Comparison of ENCODE assay signal across 35 mouse cellular contexts in the genomic region with DNA sequence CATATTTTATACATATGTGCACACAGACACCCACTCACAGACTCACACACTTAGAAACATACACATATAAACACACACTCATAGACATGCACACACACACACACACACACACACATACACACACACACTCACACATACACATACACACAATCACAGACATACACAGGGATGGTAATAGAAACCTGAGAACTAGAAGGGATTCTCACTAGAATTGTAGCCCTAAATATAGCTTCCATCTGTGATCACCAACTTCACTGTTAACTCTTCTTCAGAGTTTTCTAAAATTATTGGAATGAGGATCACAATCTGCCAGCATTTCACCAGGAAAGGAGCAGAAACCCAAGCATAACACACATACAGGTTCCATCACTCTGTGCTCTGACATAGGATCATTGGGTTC.
"Had no signal": no experiment of that assay in that cellular context is flagged by ENCODE, and none has a peak within 500 bp of the region (broad histone marks: within the 10 kb centered on the region; RNA-seq: fewer than 3 reads in every experiment).

No protein-coding gene starts in this region.

- H3K9me3 ChIP-seq: heart, embryonic 12.5 days; heart, embryonic 13.5 days; heart, embryonic 15.5 days; hindbrain, embryonic 10.5 days; hindbrain, embryonic 12.5 days; hindbrain, embryonic 13.5 days; hindbrain, embryonic 15.5 days; intestine, embryonic 15.5 days; kidney, embryonic 15.5 days had no signal

- H3K9ac ChIP-seq: heart, embryonic 12.5 days; heart, embryonic 13.5 days; heart, embryonic 15.5 days; hindbrain, embryonic 12.5 days; hindbrain, embryonic 13.5 days; hindbrain, embryonic 14.5 days; hindbrain, embryonic 15.5 days; intestine, embryonic 15.5 days; kidney, embryonic 15.5 days had no signal

- H3K4me1 ChIP-seq: heart, embryonic 13.5 days; heart, embryonic 15.5 days; hindbrain, embryonic 10.5 days; hindbrain, embryonic 12.5 days; hindbrain, embryonic 13.5 days; hindbrain, embryonic 15.5 days; intestine, embryonic 15.5 days; kidney, embryonic 15.5 days had no signal

- H3K4me2 ChIP-seq: heart, embryonic 11.5 days; heart, embryonic 12.5 days; heart, embryonic 13.5 days; heart, embryonic 15.5 days; hindbrain, embryonic 12.5 days; hindbrain, embryonic 13.5 days; hindbrain, embryonic 14.5 days; hindbrain, embryonic 15.5 days; intestine, embryonic 15.5 days; kidney, embryonic 15.5 days had no signal

- H3K27me3 ChIP-seq: heart, embryonic 12.5 days; heart, embryonic 13.5 days; heart, embryonic 15.5 days; hindbrain, embryonic 12.5 days; hindbrain, embryonic 13.5 days; hindbrain, embryonic 15.5 days; intestine, embryonic 15.5 days; kidney, embryonic 15.5 days had no signal

- H3K4me3 ChIP-seq: heart, embryonic 12.5 days; heart, embryonic 13.5 days; heart, embryonic 15.5 days; hindbrain, embryonic 10.5 days; hindbrain, embryonic 12.5 days; hindbrain, embryonic 13.5 days; hindbrain, embryonic 15.5 days; intestine, embryonic 15.5 days; kidney, embryonic 15.5 days; layer of hippocampus, adult 2 months; left cerebral cortex, adult 2 months had no signal

- DNase-seq: heart, postnatal 10 days; heart, postnatal 14 days; heart, postnatal 36 days; heart, postnatal 4 days; kidney, adult 11 months; kidney, adult 18-20 months; kidney, adult 2 months; kidney, adult 8-10 months; kidney, adult 9 months; kidney, postnatal 10 days; kidney, postnatal 14 days; kidney, postnatal 25 days; kidney, postnatal 36 days; kidney, postnatal 4 days; layer of hippocampus, adult 9-11 months; layer of hippocampus, postnatal 36 days had no signal

- ATAC-seq: hindbrain, embryonic 16.5 days; hindbrain, postnatal 0 days; inflammation-experienced regulatory T-cells, adult 6 months; intestine, embryonic 15.5 days; intestine, embryonic 16.5 days; intestine, postnatal 0 days had no signal

- H3K27ac ChIP-seq: heart, embryonic 13.5 days; heart, embryonic 15.5 days; hindbrain, embryonic 10.5 days; hindbrain, embryonic 12.5 days; hindbrain, embryonic 13.5 days; hindbrain, embryonic 14.5 days; hindbrain, embryonic 15.5 days; hindbrain, postnatal 0 days; intestine, embryonic 15.5 days; kidney, embryonic 15.5 days; kidney, postnatal 0 days; layer of hippocampus, adult 2 months; left cerebral cortex, adult 2 months had no signal

- H3K36me3 ChIP-seq: heart, embryonic 12.5 days; heart, embryonic 13.5 days; heart, embryonic 15.5 days; hindbrain, embryonic 10.5 days; hindbrain, embryonic 12.5 days; hindbrain, embryonic 13.5 days; hindbrain, embryonic 15.5 days; intestine, embryonic 15.5 days; kidney, embryonic 15.5 days had no signal
